Mouse (Mus musculus) megakaryocyte, embryonic 14.5 days (primary cell): ENCODE results near the gene Anks1b.

ENCODE experiments used
- FLI1 ChIP-seq: IDR thresholded peaks from 2 replicates; pipeline ENCODE4 v1.6.1; 2012; ENCODE audit warnings: low read length, inconsistent platforms, mixed read lengths
- GATA1 ChIP-seq: IDR thresholded peaks from 3 replicates; pipeline ENCODE4 v1.6.1; 2012; ENCODE audit warnings: mixed read lengths, low read length, inconsistent platforms, borderline replicate concordance

GRCm38 (mm10) chr10:89855251-89855875 lies 17.9 kb upstream of the Anks1b start:
- no peak for TF ChIP-seq FLI1
- TF ChIP-seq GATA1: no peak
